Mouse (Mus musculus): ENCODE results near the gene Creg2.

GRCm38 (mm10) chr1:39583173-39583572 lies 68.1 kb downstream of the Creg2 start:
- no peak for TF ChIP-seq CTCF (conservative IDR thresholded peaks at IDR 0.05; ENCODE audit: insufficient read depth, insufficient read length, low read depth, low read length)
- no peak for TF ChIP-seq POLR2A (IDR thresholded peaks at IDR 0.05; ENCODE audit: low read depth, low read length)

Measured in kidney, adult 2 months (tissue).